8 mouse cellular contexts compared by ENCODE assay signal in genomic region chr2:120403653-120403985, GRCm38 (mm10). TPM values are rescaled to one million over a fixed set of nuclear protein-coding genes. Genes with fewer than 3 reads are reported as not detected.
DNase-seq lines count a peak whose midpoint lies in the region; ATAC-seq and TF ChIP-seq lines count a peak whose summit lies in the region.

Gene Ganc (plus strand): TSS chr2:120403896.

- H3K27ac ChIP-seq in layer of hippocampus, adult 2 months, result peak within 1 kb of the TSS; percentile 98
- H3K27ac ChIP-seq in forebrain, embryonic 16.5 days (ENCODE audit: low read length), result peak within 1 kb of the TSS; percentile 85
- peak within 1 kb of the TSS; percentile 90 for H3K27ac ChIP-seq in hindbrain, embryonic 14.5 days

- H3K9me3 ChIP-seq in forebrain, embryonic 16.5 days (ENCODE audit: control insufficient read depth, low read length), result no peaks in the 10 kb centered on the region
- no peaks in the 10 kb centered on the region for H3K9me3 ChIP-seq in hindbrain, embryonic 14.5 days (ENCODE audit: control insufficient read depth, low read length)

- no peak for DNase-seq in layer of hippocampus, adult 2 months (ENCODE audit: low spot score in 2 of 2)
- DNase-seq in layer of hippocampus, adult 9-11 months, result no peak
- DNase-seq in hindbrain, embryonic 14.5 days (ENCODE audit: low spot score), result no peak
- DNase-seq in cerebellum, adult 11-12 months, result no peak
- no peak for DNase-seq in cerebellum, postnatal 25 days

- no peak for TF ChIP-seq CTCF in layer of hippocampus, adult 2 months (conservative IDR thresholded peaks at IDR 0.05)

- peaks cover 15% of the 10 kb centered on the region for H3K4me1 ChIP-seq in forebrain, embryonic 16.5 days (replicated peaks; ENCODE audit: control insufficient read depth, insufficient read depth, low read length)
- peaks cover 22% of the 10 kb centered on the region for H3K4me1 ChIP-seq in hindbrain, embryonic 14.5 days (replicated peaks; ENCODE audit: control insufficient read depth, insufficient read depth, low read length)

- H3K9ac ChIP-seq in forebrain, embryonic 16.5 days (replicated peaks; ENCODE audit: low read depth, low read length), result peak within 1 kb of the TSS; percentile 54
- peak within 1 kb of the TSS; percentile 79 for H3K9ac ChIP-seq in hindbrain, embryonic 14.5 days

- WGBS in forebrain, embryonic 16.5 days, result 1% methylated on average over 17 of the region's 17 CpGs
- 0% methylated on average over 17 of the region's 17 CpGs for WGBS in hindbrain, embryonic 14.5 days

- ATAC-seq in activated CD4-positive, CD25-positive, alpha-beta regulatory T cell, adult 4 months, result peak; percentile 1
- ATAC-seq in forebrain, embryonic 16.5 days, result peak; percentile 83
- peak; percentile 87 for ATAC-seq in hindbrain, embryonic 14.5 days (ENCODE audit: low FRiP score)
- ATAC-seq in megakaryocyte, adult 5-6 weeks (ENCODE audit: poor library complexity, severe bottlenecking), result peak; percentile 25

- no peaks in the 10 kb centered on the region for H3K27me3 ChIP-seq in forebrain, embryonic 16.5 days (replicated peaks; ENCODE audit: control insufficient read depth, insufficient read depth, low read length)
- no peaks in the 10 kb centered on the region for H3K27me3 ChIP-seq in hindbrain, embryonic 14.5 days (ENCODE audit: control insufficient read depth, insufficient read depth, low read length)

- H3K36me3 ChIP-seq in forebrain, embryonic 16.5 days (ENCODE audit: control insufficient read depth, insufficient read depth), result no peaks in the 10 kb centered on the region
- H3K36me3 ChIP-seq in hindbrain, embryonic 14.5 days (replicated peaks; ENCODE audit: control insufficient read depth, insufficient read depth), result no peaks in the 10 kb centered on the region

- peak within 1 kb of the TSS; percentile 91 for H3K4me3 ChIP-seq in layer of hippocampus, adult 2 months
- peak within 1 kb of the TSS; percentile 95 for H3K4me3 ChIP-seq in forebrain, embryonic 16.5 days (replicated peaks; ENCODE audit: low read length)
- H3K4me3 ChIP-seq in hindbrain, embryonic 14.5 days (replicated peaks; ENCODE audit: low read length), result peak within 1 kb of the TSS; percentile 86

- peak within 1 kb of the TSS; percentile 67 for H3K4me2 ChIP-seq in forebrain, embryonic 16.5 days (ENCODE audit: low read length)
- H3K4me2 ChIP-seq in hindbrain, embryonic 14.5 days (replicated peaks), result peak within 1 kb of the TSS; percentile 93

RNA-seq across cellular contexts. Expression of gene Ganc, which starts in this region (rescaled TPM):
- 10 to 100 TPM; 12.6 to 14.8 TPM for total RNA-seq in layer of hippocampus, adult 2 months (2021)
- 10 to 100 TPM; 17.6 to 21.6 TPM for polyA plus RNA-seq in activated CD4-positive, CD25-positive, alpha-beta regulatory T cell, adult 4 months (2017; shearing (Covaris generic))
- 7.0 and 8.3 TPM in 2 replicates for polyA plus RNA-seq in forebrain, embryonic 16.5 days (2015; fragmentation: Nextera tagmentation; extraction: Ambion mirVana)
- polyA plus RNA-seq in hindbrain, embryonic 14.5 days (2014; fragmentation: Nextera tagmentation; extraction: Ambion mirVana), result 7.9 and 8.7 TPM in 2 replicates
- total RNA-seq in megakaryocyte, adult 5-6 weeks (2015), result 10.8 and 11.9 TPM in 2 replicates
- total RNA-seq in megakaryocyte, adult 5-6 weeks (2017), result 20.7 and 21.0 TPM in 2 replicates

Comparison
In these comparisons a context has a peak if more than half of its experiments do, and no peak if none do; other contexts are left out.
1. ATAC-seq: peak in every context shown above with its lines; median percentile 87 in hindbrain, embryonic 14.5 days; 83 in forebrain, embryonic 16.5 days; 25 in megakaryocyte, adult 5-6 weeks; 1 in activated CD4-positive, CD25-positive, alpha-beta regulatory T cell, adult 4 months.